Comparison of ENCODE assay signal across 8 mouse cellular contexts in genomic region chr7:43606896-43607742, GRCm38 (mm10). TPM values are rescaled to one million over a fixed set of nuclear protein-coding genes. Genes with fewer than 3 reads are reported as not detected.
DNase-seq lines count a peak whose midpoint lies in the region; ATAC-seq and TF ChIP-seq lines count a peak whose summit lies in the region.

Gene Zfp819 (plus strand): TSS chr7:43607169.

- ATAC-seq in forebrain, embryonic 15.5 days (replicated peaks) = peak; percentile 90
- ATAC-seq in liver, embryonic 13.5 days (ENCODE audit: low read depth) = peak; percentile 65; the same call in 1 of the 2 replicates

- no peaks in the 10 kb centered on the region for H3K27me3 ChIP-seq in forebrain, embryonic 15.5 days
- peaks cover 7% of the 10 kb centered on the region; the same call in 1 of the 2 replicates for H3K27me3 ChIP-seq in liver, embryonic 13.5 days
- H3K27me3 ChIP-seq in testis, adult 2 months (ENCODE audit: control insufficient read depth, insufficient read depth, low read length) = no peaks in the 10 kb centered on the region

- no peaks in the 10 kb centered on the region for H3K36me3 ChIP-seq in forebrain, embryonic 15.5 days
- H3K36me3 ChIP-seq in liver, embryonic 13.5 days = no peaks in the 10 kb centered on the region
- no peaks in the 10 kb centered on the region for H3K36me3 ChIP-seq in testis, adult 2 months (ENCODE audit: control insufficient read depth, insufficient read depth, low read length)

- H3K9ac ChIP-seq in forebrain, embryonic 15.5 days (replicated peaks) = peak within 1 kb of the TSS; percentile 28; the same call in 1 of the 2 replicates
- H3K9ac ChIP-seq in liver, embryonic 13.5 days = 0 out of 2 replicates have a peak within 1 kb of the TSS, but pooled peaks have one; percentile 13

- H3K9me3 ChIP-seq in forebrain, embryonic 15.5 days = no peaks in the 10 kb centered on the region
- no peaks in the 10 kb centered on the region for H3K9me3 ChIP-seq in liver, embryonic 13.5 days (replicated peaks)

- 14% methylated on average over 41 of the region's 41 CpGs for WGBS in forebrain, embryonic 15.5 days
- 13% methylated on average over 41 of the region's 41 CpGs for WGBS in liver, embryonic 13.5 days (ENCODE audit: insufficient replicate concordance)

- peaks cover 8% of the 10 kb centered on the region; the same call in 1 of the 2 replicates for H3K4me1 ChIP-seq in forebrain, embryonic 15.5 days
- H3K4me1 ChIP-seq in liver, embryonic 13.5 days (replicated peaks) = 0 out of 2 replicates have a peak, but pooled peaks cover 3% of the 10 kb centered on the region
- H3K4me1 ChIP-seq in testis, adult 2 months (ENCODE audit: control insufficient read depth, insufficient read depth, low read length) = peaks cover 8% of the 10 kb centered on the region

- TF ChIP-seq CTCF in testis, adult 2 months (IDR thresholded peaks at IDR 0.05; ENCODE audit: control insufficient read depth, insufficient read depth, insufficient replicate concordance, low read depth, low read length) = no peak

- peak within 1 kb of the TSS; percentile 67 for H3K4me2 ChIP-seq in forebrain, embryonic 15.5 days (replicated peaks)
- peak within 1 kb of the TSS; percentile 58 for H3K4me2 ChIP-seq in liver, embryonic 13.5 days

- TF ChIP-seq POLR2A in testis, adult 2 months (IDR thresholded peaks at IDR 0.05; ENCODE audit: control insufficient read depth, low read depth, low read length) = no peak; the same call in 1 of the 2 replicates

- no peak within 1 kb of the TSS for H3K27ac ChIP-seq in forebrain, embryonic 15.5 days (replicated peaks)
- no peak within 1 kb of the TSS for H3K27ac ChIP-seq in liver, embryonic 13.5 days
- H3K27ac ChIP-seq in testis, adult 2 months (ENCODE audit: control insufficient read depth, insufficient read depth, low read depth, low read length) = peak within 1 kb of the TSS; percentile 39

- peak within 1 kb of the TSS; percentile 43 for H3K4me3 ChIP-seq in forebrain, embryonic 15.5 days
- H3K4me3 ChIP-seq in liver, embryonic 13.5 days (replicated peaks) = peak within 1 kb of the TSS; percentile 36
- peak within 1 kb of the TSS; percentile 73 for H3K4me3 ChIP-seq in testis, adult 2 months (ENCODE audit: control insufficient read depth, low read depth, low read length)

- intact Hi-C loops in heart, postnatal 25 days (cut with DNase I) = no loop called here

- peak; percentile 7 to 25 for DNase-seq in B cell, adult 2 months
- peak; percentile 69 for DNase-seq in adrenal gland, postnatal 25 days
- peak; percentile 12 for DNase-seq in heart, postnatal 25 days (ENCODE audit: low spot score)
- peak; percentile 78 to 82 for DNase-seq in kidney, postnatal 4 days
- DNase-seq in liver, embryonic 13.5 days = peak; percentile 13
- peak; percentile 27 to 37 for DNase-seq in natural killer cell, adult 2 months (ENCODE audit: low spot score in 2 of 2)

RNA-seq across cellular contexts. Expression of gene Zfp819, which starts in this region (rescaled TPM):
- not detected in 2 replicates for total RNA-seq in adrenal gland, postnatal 25 days (2021)
- 0.25 and 0.27 TPM in 2 replicates for polyA plus RNA-seq in forebrain, embryonic 15.5 days (2015; fragmentation: Nextera tagmentation; extraction: Ambion mirVana)
- total RNA-seq in heart, postnatal 25 days (2021) = not detected
- 0.08 TPM in 1 of 2 replicates, not detected in the other for polyA plus RNA-seq in liver, embryonic 13.5 days (2015; fragmentation: Nextera tagmentation; extraction: Ambion mirVana)
- 9.2 and 10.6 TPM in 2 replicates for polyA plus RNA-seq in testis, adult 2 months (2012; rRNA removed)

Comparison
In these comparisons a context has a peak if more than half of its experiments do, and no peak if none do; other contexts are left out.
1. Peak in DNase-seq in adrenal gland, postnatal 25 days; RNA of the gene not detected or under 1 TPM.
2. Peak in ATAC-seq, H3K4me3 ChIP-seq, H3K9ac ChIP-seq and H3K4me2 ChIP-seq in forebrain, embryonic 15.5 days; RNA of the gene not detected or under 1 TPM.
3. Peak in DNase-seq in heart, postnatal 25 days; RNA of the gene not detected or under 1 TPM.
4. Peak in DNase-seq, ATAC-seq, H3K4me3 ChIP-seq, H3K9ac ChIP-seq and H3K4me2 ChIP-seq in liver, embryonic 13.5 days; RNA of the gene not detected or under 1 TPM.
5. DNase-seq: peak in every context shown above with its lines; median percentile 80 in kidney, postnatal 4 days; 69 in adrenal gland, postnatal 25 days; 32 in natural killer cell, adult 2 months; 16 in B cell, adult 2 months; 13 in liver, embryonic 13.5 days; 12 in heart, postnatal 25 days.